Mouse (Mus musculus) intestine, postnatal 0 days (tissue): ENCODE measurements around the gene Tmem219. TPM values are rescaled to one million over a fixed set of nuclear protein-coding genes. Genes with fewer than 3 reads are reported as not detected.

Experiments
- ATAC-seq: fragments of 200-750 bp; cut with Nextera tagmentation; 2 replicates; pipeline ENCODE4 v1.8.0; 2017; ENCODE audit warnings: mild to moderate bottlenecking, moderate TSS enrichment, moderate library complexity
- H3K27ac ChIP-seq: fragments of 300-500 bp; sonication (generic); 2 replicates; pipeline ENCODE4 v1.5.1; 2014; ENCODE audit warnings: mild to moderate bottlenecking, low read depth, low read length, moderate library complexity
- H3K27me3 ChIP-seq: fragments of 300-500 bp; sonication (generic); replicated peaks from 2 replicates; pipeline ENCODE4 v1.6.1; 2014; ENCODE audit warnings: low read length, mixed read lengths; ENCODE audit not compliant: control insufficient read depth, insufficient read depth
- H3K36me3 ChIP-seq: fragments of 300-500 bp; sonication (generic); 2 replicates; pipeline ENCODE4 v1.6.1; 2014; ENCODE audit warnings: mild to moderate bottlenecking, moderate library complexity; ENCODE audit not compliant: control insufficient read depth, insufficient read depth
- H3K4me1 ChIP-seq: fragments of 300-500 bp; sonication (generic); replicated peaks from 2 replicates; pipeline ENCODE4 v1.6.1; 2014; ENCODE audit warnings: antibody characterized with exemption, low read length, mixed read lengths; ENCODE audit not compliant: control insufficient read depth, insufficient read depth
- H3K4me2 ChIP-seq: fragments of 300-500 bp; sonication (generic); replicated peaks from 2 replicates; pipeline ENCODE4 v1.6.1; 2014; ENCODE audit warnings: low read depth, mild to moderate bottlenecking, moderate library complexity
- H3K4me3 ChIP-seq: fragments of 300-500 bp; sonication (generic); 2 replicates; pipeline ENCODE4 v1.5.1; 2014; ENCODE audit warnings: low read depth, low read length
- H3K9ac ChIP-seq: fragments of 300-500 bp; sonication (generic); 2 replicates; pipeline ENCODE4 v1.6.1; 2014; ENCODE audit warnings: mild to moderate bottlenecking, low read depth, low read length
- H3K9me3 ChIP-seq: fragments of 300-500 bp; sonication (generic); 2 replicates; pipeline ENCODE4 v1.6.1; 2016; ENCODE audit warnings: mixed run types; ENCODE audit not compliant: control insufficient read depth
- CTCF ChIP-seq: sonication (generic); IDR thresholded peaks from 2 replicates; pipeline ENCODE4 v1.5.1; 2016; ENCODE audit warnings: low read depth, mild to moderate bottlenecking, control low read depth, antibody characterized with exemption, moderate library complexity
- WGBS: fragments of 180-500 bp; shearing (Covaris S2); extraction: QIAGEN DNeasy Blood & Tissue Kit; methylation state at CpG from one replicate; pipeline ENCODE4 v1.1.7; 2014; 5-methylcytosine and 5-hydroxymethylcytosine counted together
- polyA plus RNA-seq: library from polyadenylated mRNA; unstranded; fragments of >200 nt; fragmentation: Nextera tagmentation; extraction: Ambion mirVana; gene quantifications from 2 replicates; pipeline ENCODE4 v1.2.1, GENCODE M21; 2015

Gene Tmem219
- polyA plus RNA-seq, 1 experiment from 2014 or later = 73.5 TPM

DNA sequence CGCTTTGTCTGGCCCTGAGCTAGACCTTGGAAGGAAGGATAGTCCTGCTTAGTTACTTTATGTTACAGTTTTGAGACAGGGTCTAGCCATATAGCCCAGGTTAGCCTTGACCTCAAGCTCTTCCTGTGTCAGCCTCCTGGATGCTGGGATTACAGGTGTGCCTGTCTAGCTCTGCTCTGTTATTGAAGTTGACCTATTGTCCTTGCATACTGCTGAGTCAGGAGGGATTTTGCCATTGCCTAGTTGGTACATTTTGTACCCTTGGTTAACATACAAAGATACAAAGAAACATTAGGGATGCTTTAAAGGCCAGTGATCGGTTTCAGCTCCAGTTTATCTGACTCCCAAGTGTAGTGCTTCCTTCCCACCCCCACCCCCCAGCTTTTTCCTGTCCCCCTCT, 9.9 kb upstream of the Tmem219 start:
- no peak overlapping the region for H3K9ac ChIP-seq
- H3K4me1 ChIP-seq = 0 out of 2 replicates have a peak, but pooled peaks cover 4% of the 10 kb centered on the region
- H3K9me3 ChIP-seq = no peaks in the 10 kb centered on the region
- ATAC-seq = no peak
- no peaks in the 10 kb centered on the region for H3K27me3 ChIP-seq
- H3K4me3 ChIP-seq = no peak overlapping the region
- TF ChIP-seq CTCF = no peak
- H3K27ac ChIP-seq = no peak overlapping the region
- 92% methylated on average over 2 of the region's 2 CpGs for WGBS
- peaks cover 27% of the 10 kb centered on the region for H3K36me3 ChIP-seq
- H3K4me2 ChIP-seq = no peak overlapping the region

DNA sequence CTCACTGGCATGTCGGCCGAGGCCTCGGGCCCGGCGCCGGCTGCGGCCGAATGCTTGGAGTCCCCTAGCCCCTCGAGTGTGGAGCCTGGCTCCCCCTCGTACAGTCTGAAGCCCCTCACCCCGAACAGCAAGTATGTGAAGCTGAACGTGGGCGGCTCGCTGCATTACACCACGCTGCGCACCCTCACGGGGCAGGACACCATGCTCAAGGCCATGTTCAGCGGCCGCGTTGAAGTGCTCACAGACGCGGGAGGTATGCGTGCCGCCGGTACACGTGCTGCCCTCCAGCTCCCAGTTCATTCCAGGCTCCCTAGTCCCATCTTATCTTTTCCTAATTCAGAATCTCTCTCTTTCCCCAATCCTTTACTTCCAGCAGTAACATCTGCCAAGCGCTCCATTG, 6.3 kb upstream of the Tmem219 start:
- peak; percentile 65 for ATAC-seq
- peaks cover 19% of the 10 kb centered on the region for H3K36me3 ChIP-seq
- H3K27ac ChIP-seq = peak overlapping the region; percentile 66
- H3K4me3 ChIP-seq = peak overlapping the region; percentile 75
- H3K9ac ChIP-seq = peak overlapping the region; percentile 78
- WGBS = 1% methylated on average over 25 of the region's 27 CpGs
- H3K27me3 ChIP-seq = no peaks in the 10 kb centered on the region
- TF ChIP-seq CTCF = no peak; the same call in 1 of the 2 replicates
- no peaks in the 10 kb centered on the region for H3K9me3 ChIP-seq
- H3K4me2 ChIP-seq = peak overlapping the region; percentile 99
- 0 out of 2 replicates have a peak, but pooled peaks cover 4% of the 10 kb centered on the region for H3K4me1 ChIP-seq

DNA sequence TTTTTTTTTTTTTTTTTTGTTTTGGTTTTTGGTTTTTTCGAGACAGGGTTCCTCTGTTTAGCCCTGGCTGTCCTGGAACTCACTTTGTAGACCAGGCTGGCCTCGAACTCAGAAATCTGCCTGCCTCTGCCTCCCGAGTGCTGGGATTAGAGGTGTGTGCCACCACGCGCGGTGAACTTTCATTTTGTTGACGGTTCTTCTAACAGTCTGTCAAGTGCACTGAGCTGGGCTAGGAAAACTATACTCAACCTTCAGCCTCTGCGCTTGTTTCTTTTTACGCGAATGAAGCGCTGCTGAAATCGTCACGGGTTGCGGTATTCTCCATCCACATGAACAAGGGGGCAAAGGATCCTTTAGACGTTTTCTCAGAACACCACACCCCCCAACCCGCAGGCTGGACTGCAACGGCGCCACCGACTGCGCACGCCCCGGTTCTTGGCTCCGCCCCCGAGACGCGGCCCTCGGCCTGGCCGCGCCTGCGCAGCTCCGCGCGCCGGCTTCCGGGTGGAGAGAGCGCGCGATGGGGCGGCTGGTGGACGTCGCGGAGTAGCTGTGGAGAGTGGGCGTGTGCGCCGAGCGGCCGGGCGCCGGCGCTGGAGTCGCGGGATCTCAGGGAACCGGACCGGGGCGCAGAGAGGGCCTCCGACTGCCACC, 5.8 kb upstream of the Tmem219 start, which contains the start of gene Kctd13:
Gene Kctd13 (plus strand): TSS at position 496 of the 654 bp plus-strand sequence.
- Histone ChIP-seq H3K9ac (peak within 1 kb of the TSS; percentile 78), H3K27ac (peak within 1 kb of the TSS; percentile 66), H3K4me3 (peak within 1 kb of the TSS; percentile 75), H3K9me3 (no peaks in the 10 kb centered on the region), H3K4me1 (0 out of 2 replicates have a peak, but pooled peaks cover 4% of the 10 kb centered on the region), H3K36me3 (peaks cover 19% of the 10 kb centered on the region), H3K4me2 (peak within 1 kb of the TSS; percentile 99), H3K27me3 (no peaks in the 10 kb centered on the region)
- 2% methylated on average over 56 of the region's 56 CpGs for WGBS
- peak; percentile 95 for ATAC-seq
- no peak; the same call in 1 of the 2 replicates for TF ChIP-seq CTCF

DNA sequence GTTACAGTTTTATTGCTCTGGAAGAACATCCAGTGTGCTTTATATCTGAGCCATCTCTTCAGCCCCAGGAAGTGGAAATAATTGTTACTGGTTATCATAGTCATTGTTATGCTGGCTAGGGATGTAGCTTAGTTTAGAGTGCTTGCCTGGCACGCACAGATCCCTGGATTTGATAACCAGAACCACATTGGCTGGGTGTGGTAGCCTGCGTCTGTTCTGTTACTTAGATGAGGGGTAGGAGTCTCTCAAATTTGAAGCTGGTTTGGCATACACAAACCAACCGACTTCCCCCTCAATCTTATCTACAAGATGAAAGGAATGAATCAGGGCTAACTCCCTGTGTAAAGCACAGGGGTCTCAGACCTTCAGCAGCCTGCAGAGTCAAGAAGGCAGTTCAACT, 3.6 kb upstream of the Tmem219 start:
- Histone ChIP-seq H3K36me3 (peaks cover 7% of the 10 kb centered on the region), H3K4me2 (no peak overlapping the region), H3K4me3 (no peak overlapping the region), H3K27ac (no peak overlapping the region), H3K9ac (no peak overlapping the region), H3K4me1 (0 out of 2 replicates have a peak, but pooled peaks cover 4% of the 10 kb centered on the region), H3K27me3 (no peaks in the 10 kb centered on the region), H3K9me3 (no peaks in the 10 kb centered on the region)
- WGBS = 29% methylated on average over 3 of the region's 3 CpGs
- no peak for ATAC-seq
- no peak for TF ChIP-seq CTCF

DNA sequence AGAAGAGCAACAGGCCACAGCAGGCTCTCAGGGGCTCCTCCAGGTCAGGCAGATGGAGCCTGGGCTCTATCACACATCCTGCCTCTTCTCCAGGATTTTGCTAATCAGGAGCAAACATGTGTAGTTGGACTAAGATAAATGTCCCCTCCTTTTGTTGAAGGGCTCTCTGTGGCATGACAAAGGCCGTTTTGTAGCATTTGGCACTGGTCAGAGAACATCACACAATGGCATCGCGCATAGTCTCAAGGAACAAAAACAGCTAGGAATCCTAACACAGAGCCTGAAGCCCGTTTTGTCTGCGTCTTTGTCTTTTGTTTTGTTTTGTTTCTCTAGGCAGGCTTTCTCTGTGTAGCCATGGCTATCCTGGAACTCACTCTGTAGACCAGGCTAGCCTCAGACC, 1.3 kb upstream of the Tmem219 start:
- H3K36me3 ChIP-seq = no peaks in the 10 kb centered on the region
- no peak for ATAC-seq
- WGBS = 83% methylated on average over 5 of the region's 5 CpGs

DNA sequence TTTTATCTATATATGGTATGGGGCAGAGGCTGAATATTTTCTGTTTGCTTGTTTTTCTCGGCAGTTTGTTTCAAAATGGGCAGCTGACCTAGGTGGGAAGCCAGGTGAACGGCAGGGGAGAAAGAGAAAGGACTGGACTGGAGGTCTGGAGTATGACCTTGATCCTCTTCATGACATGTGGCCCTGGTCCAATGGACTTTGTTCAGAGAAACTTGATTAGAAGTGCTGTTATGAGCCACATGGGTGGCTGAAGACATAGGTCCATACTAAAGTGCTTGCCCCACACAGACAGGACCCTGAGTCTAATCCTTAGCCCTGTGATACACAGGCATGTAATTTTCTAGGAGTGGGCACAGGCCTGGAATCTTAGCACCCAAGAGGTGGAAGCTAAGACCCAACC, 1.2 kb downstream of the Tmem219 start:
- no peaks in the 10 kb centered on the region for H3K4me1 ChIP-seq
- ATAC-seq = peak; percentile 56
- peak overlapping the region; percentile 83 for H3K27ac ChIP-seq
- no peaks in the 10 kb centered on the region for H3K9me3 ChIP-seq
- no peak overlapping the region for H3K9ac ChIP-seq
- H3K4me3 ChIP-seq = 0 out of 2 replicates have a peak overlapping the region, but pooled peaks have one; percentile 20
- no peaks in the 10 kb centered on the region for H3K27me3 ChIP-seq
- H3K36me3 ChIP-seq = no peaks in the 10 kb centered on the region
- H3K4me2 ChIP-seq = peak overlapping the region; percentile 57
- no peak for TF ChIP-seq CTCF
- 54% methylated on average over 2 of the region's 2 CpGs for WGBS

More for the DNA sequence above, 1.3 kb upstream of the Tmem219 start:
- Histone ChIP-seq H3K4me3 (no peak overlapping the region), H3K9ac (no peak overlapping the region), H3K27me3 (no peaks in the 10 kb centered on the region), H3K27ac (no peak overlapping the region), H3K4me2 (no peak overlapping the region), H3K4me1 (no peaks in the 10 kb centered on the region), H3K9me3 (no peaks in the 10 kb centered on the region)
- no peak for TF ChIP-seq CTCF
